Mouse (Mus musculus) neural tube, embryonic 12.5 days (tissue): Measurements from ENCODE around the gene Cacna2d1. TPM values are rescaled to one million over a fixed set of nuclear protein-coding genes. Genes with fewer than 3 reads are reported as not detected.

ENCODE experiments used
- ATAC-seq: fragments of 200-750 bp; cut with Nextera tagmentation; 2 replicates; pipeline ENCODE4 v1.8.0; 2017; ENCODE audit warnings: low read depth, mild to moderate bottlenecking, moderate TSS enrichment, moderate library complexity; ENCODE audit not compliant: low FRiP score
- H3K27ac ChIP-seq: fragments of 300-500 bp; sonication (generic); 2 replicates; pipeline ENCODE4 v1.5.1; 2016
- H3K27me3 ChIP-seq: fragments of 300-500 bp; sonication (generic); replicated peaks from 2 replicates; pipeline ENCODE4 v1.6.1; 2016; ENCODE audit warnings: mild to moderate bottlenecking
- H3K36me3 ChIP-seq: fragments of 300-500 bp; sonication (generic); 2 replicates; pipeline ENCODE4 v1.6.1; 2016; ENCODE audit warnings: mild to moderate bottlenecking
- H3K4me1 ChIP-seq: fragments of 300-500 bp; sonication (generic); 2 replicates; pipeline ENCODE4 v1.6.1; 2016
- H3K4me2 ChIP-seq: fragments of 300-500 bp; sonication (generic); replicated peaks from 2 replicates; pipeline ENCODE4 v1.6.1; 2016; ENCODE audit warnings: mild to moderate bottlenecking
- H3K4me3 ChIP-seq: fragments of 300-500 bp; sonication (generic); 2 replicates; pipeline ENCODE4 v1.5.1; 2016
- H3K9ac ChIP-seq: fragments of 300-500 bp; sonication (generic); 2 replicates; pipeline ENCODE4 v1.6.1; 2016; ENCODE audit warnings: mild to moderate bottlenecking
- H3K9me3 ChIP-seq: fragments of 300-500 bp; sonication (generic); 2 replicates; pipeline ENCODE4 v1.6.1; 2016; ENCODE audit warnings: mild to moderate bottlenecking
- WGBS: fragments of 180-500 bp; shearing (Covaris S2); methylation state at CpG from one replicate; pipeline ENCODE4 v1.1.7; 2016; 5-methylcytosine and 5-hydroxymethylcytosine counted together
- polyA plus RNA-seq: library from polyadenylated mRNA; unstranded; fragments of >200 nt; fragmentation: Nextera tagmentation; extraction: Ambion mirVana; gene quantifications from 2 replicates; pipeline ENCODE4 v1.2.1, GENCODE M21; 2016

The Cacna2d1 gene
- polyA plus RNA-seq, 1 experiment from 2014 or later = 36.2 TPM

GRCm38 (mm10) chr5:16418504-16418903, 484.0 kb downstream of the Cacna2d1 start:
- H3K36me3 ChIP-seq = no peaks in the 10 kb centered on the region
- H3K4me1 ChIP-seq = no peaks in the 10 kb centered on the region
- H3K4me3 ChIP-seq = no peak overlapping the region
- no peak overlapping the region for H3K4me2 ChIP-seq
- no peak for ATAC-seq
- no peaks in the 10 kb centered on the region for H3K27me3 ChIP-seq
- H3K27ac ChIP-seq = no peak overlapping the region
- 90% methylated on average over 3 of the region's 3 CpGs for whole genome bisulfite sequencing
- H3K9me3 ChIP-seq = no peaks in the 10 kb centered on the region
- H3K9ac ChIP-seq = no peak overlapping the region

Other genes with a start within 250 kb of the Cacna2d1 start
- gene Speer4c, start 220.4 kb upstream of the Cacna2d1 start, polyA plus RNA-seq = not detected in 2 replicates